Mouse (Mus musculus) c-Kit-positive CD71-positive TER-119-negative erythroid progenitor cells, embryonic 14.5 days (primary cell): ENCODE measurements around the gene Urad.

ENCODE experiments used
- DNase-seq: peaks from one replicate; pipeline ENCODE4 v3.0.0-alpha.2; 2013; ENCODE audit warnings: low read depth

Gene Urad

GRCm38 (mm10) chr5:147268728-147269127 lies 53.5 kb downstream of the Urad start:
- no peak for DNase-seq

- no peak for DNase-seq
These were observed 54.8 kb downstream of the Urad start for GRCm38 (mm10) chr5:147267434-147267833.
